17 mouse cellular contexts compared by ENCODE assay signal in the genomic region with DNA sequence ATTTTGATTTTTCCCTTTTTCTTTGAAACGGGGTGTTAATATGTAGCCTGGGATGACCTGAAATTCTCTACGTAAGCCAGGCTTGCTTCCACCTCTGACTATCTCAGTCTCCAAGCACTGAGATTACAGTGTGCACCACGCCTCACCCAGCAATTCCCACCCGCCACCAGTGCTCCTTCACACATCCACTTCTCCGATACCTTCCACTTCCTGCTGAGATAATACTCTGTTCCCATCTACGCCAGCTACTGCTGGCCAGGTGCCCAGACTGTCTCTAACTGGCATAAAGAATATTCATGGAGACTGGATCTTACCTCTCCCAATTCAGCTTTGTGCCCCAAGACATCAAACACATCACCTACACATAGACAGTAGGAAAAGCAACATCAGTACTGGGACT. TPM values are rescaled to one million over a fixed set of nuclear protein-coding genes. Genes with fewer than 3 reads are reported as not detected.
DNase-seq lines count a peak whose midpoint lies in the region; ATAC-seq and TF ChIP-seq lines count a peak whose summit lies in the region.
"Had no signal": no experiment of that assay in that cellular context is flagged by ENCODE, and none has a peak within 500 bp of the region (broad histone marks: within the 10 kb centered on the region; RNA-seq: fewer than 3 reads in every experiment).

No protein-coding gene starts in this region.

- peak; percentile 50 for DNase-seq in cerebellum, adult 11-12 months
- DNase-seq in cerebellum, postnatal 4 days (ENCODE audit: low spot score in 2 of 2) = no peak
- DNase-seq in lung, embryonic 14.5 days = peak; percentile 16
- DNase-seq in lung, postnatal 36 days = no peak
- peak; percentile 75 to 79 for DNase-seq in left cerebral cortex, postnatal 36 days (ENCODE audit: low spot score in 2 of 2)
- DNase-seq in testis, postnatal 14 days (ENCODE audit: low spot score) = peak; percentile 63
- no peak for DNase-seq in adrenal gland, postnatal 4 days (ENCODE audit: low spot score in 2 of 2)
- DNase-seq: heart, adult 18-20 months; layer of hippocampus, adult 9-11 months; lung, postnatal 14 days; thymus, adult 18-20 months had no signal

- peaks cover 99% of the 10 kb centered on the region for H3K36me3 ChIP-seq in lung, embryonic 14.5 days (ENCODE audit: insufficient read depth)
- peaks cover 85% of the 10 kb centered on the region for H3K36me3 ChIP-seq in midbrain, embryonic 15.5 days (replicated peaks)

- ATAC-seq in lung, embryonic 14.5 days (ENCODE audit: insufficient read depth) = no peak
- no peak for ATAC-seq in midbrain, embryonic 15.5 days (replicated peaks)
- ATAC-seq: forebrain, embryonic 13.5 days; midbrain, embryonic 16.5 days had no signal

- 82% methylated on average over 6 of the region's 6 CpGs for WGBS in lung, embryonic 14.5 days
- 85% methylated on average over 6 of the region's 6 CpGs for WGBS in midbrain, embryonic 15.5 days

- no peaks in the 10 kb centered on the region for H3K4me1 ChIP-seq in lung, embryonic 14.5 days (ENCODE audit: insufficient read depth)
- no peaks in the 10 kb centered on the region for H3K4me1 ChIP-seq in midbrain, embryonic 15.5 days
- H3K4me1 ChIP-seq: embryonic facial prominence, embryonic 12.5 days; forebrain, embryonic 13.5 days; kidney, embryonic 15.5 days had no signal

- no peaks in the 10 kb centered on the region for H3K27me3 ChIP-seq in lung, embryonic 14.5 days (ENCODE audit: insufficient read depth, low read length)
- no peaks in the 10 kb centered on the region for H3K27me3 ChIP-seq in midbrain, embryonic 15.5 days (replicated peaks)
- H3K27me3 ChIP-seq: embryonic facial prominence, embryonic 12.5 days; forebrain, embryonic 13.5 days; kidney, embryonic 15.5 days had no signal

- H3K9ac ChIP-seq in lung, embryonic 14.5 days = no peak overlapping the region
- no peak overlapping the region for H3K9ac ChIP-seq in midbrain, embryonic 15.5 days
- H3K9ac ChIP-seq: embryonic facial prominence, embryonic 12.5 days; forebrain, embryonic 13.5 days; hindbrain, embryonic 14.5 days; kidney, embryonic 15.5 days had no signal

- H3K4me3 ChIP-seq in lung, embryonic 14.5 days (ENCODE audit: low read depth, low read length) = no peak overlapping the region
- H3K4me3 ChIP-seq in midbrain, embryonic 15.5 days = no peak overlapping the region
- H3K4me3 ChIP-seq: embryonic facial prominence, embryonic 12.5 days; forebrain, embryonic 13.5 days; kidney, embryonic 15.5 days had no signal

- no peaks in the 10 kb centered on the region for H3K9me3 ChIP-seq in lung, embryonic 14.5 days (ENCODE audit: low read depth, low read length)
- H3K9me3 ChIP-seq in midbrain, embryonic 15.5 days = no peaks in the 10 kb centered on the region
- H3K9me3 ChIP-seq: embryonic facial prominence, embryonic 12.5 days; forebrain, embryonic 13.5 days; kidney, embryonic 15.5 days had no signal

- TF ChIP-seq CTCF in lung, embryonic 14.5 days (IDR thresholded peaks at IDR 0.05; ENCODE audit: low read depth) = no peak

- H3K4me2 ChIP-seq in lung, embryonic 14.5 days = no peak overlapping the region
- no peak overlapping the region for H3K4me2 ChIP-seq in midbrain, embryonic 15.5 days
- H3K4me2 ChIP-seq: embryonic facial prominence, embryonic 12.5 days; forebrain, embryonic 13.5 days; hindbrain, embryonic 14.5 days; kidney, embryonic 15.5 days had no signal

- intact Hi-C loops in left cerebral cortex, postnatal 36 days (cut with DNase I) = no loop called here

- H3K27ac ChIP-seq in lung, embryonic 14.5 days (ENCODE audit: low read depth) = no peak overlapping the region
- no peak overlapping the region for H3K27ac ChIP-seq in midbrain, embryonic 15.5 days
- H3K27ac ChIP-seq: embryonic facial prominence, embryonic 12.5 days; forebrain, embryonic 13.5 days; hindbrain, embryonic 14.5 days; kidney, embryonic 15.5 days had no signal

RNA-seq across cellular contexts. Expression of a gene that starts 14.7 kb away (rescaled TPM):
- polyA plus RNA-seq in lung, embryonic 14.5 days (2014; fragmentation: Nextera tagmentation; extraction: Ambion mirVana) = 20.5 and 20.8 TPM in 2 replicates
- total RNA-seq in left cerebral cortex, postnatal 36 days (2021) = 100 to 1,000 TPM; 108 to 115 TPM
- total RNA-seq in adrenal gland, postnatal 4 days (2021) = 10 to 100 TPM; 79.0 to 80.9 TPM
- 12.8 and 13.6 TPM in 2 replicates for polyA plus RNA-seq in midbrain, embryonic 15.5 days (2015; fragmentation: Nextera tagmentation; extraction: Ambion mirVana)

RNA-seq across cellular contexts. Expression of a gene that starts 35.7 kb away (rescaled TPM):
- polyA plus RNA-seq in lung, embryonic 14.5 days (2014; fragmentation: Nextera tagmentation; extraction: Ambion mirVana) = 1.4 and 1.7 TPM in 2 replicates
- 1 to 10 TPM; 3.7 to 4.8 TPM for total RNA-seq in left cerebral cortex, postnatal 36 days (2021)
- 1 to 10 TPM; 3.7 to 6.4 TPM for total RNA-seq in adrenal gland, postnatal 4 days (2021)
- 1.1 and 1.2 TPM in 2 replicates for polyA plus RNA-seq in midbrain, embryonic 15.5 days (2015; fragmentation: Nextera tagmentation; extraction: Ambion mirVana)

RNA-seq across cellular contexts. Expression of a gene that starts 49.9 kb away (rescaled TPM):
- 150 and 157 TPM in 2 replicates for polyA plus RNA-seq in lung, embryonic 14.5 days (2014; fragmentation: Nextera tagmentation; extraction: Ambion mirVana)
- total RNA-seq in left cerebral cortex, postnatal 36 days (2021) = 10 to 100 TPM; 79.4 to 87.6 TPM
- total RNA-seq in adrenal gland, postnatal 4 days (2021) = 100 to 1,000 TPM in 1 of 2 experiments, 10 to 100 TPM in 1; 91.3 to 102 TPM
- polyA plus RNA-seq in midbrain, embryonic 15.5 days (2015; fragmentation: Nextera tagmentation; extraction: Ambion mirVana) = 106 and 121 TPM in 2 replicates

Comparison
In these comparisons a context has a peak if more than half of its experiments do, and no peak if none do; other contexts are left out.
1. DNase-seq: peak in cerebellum, adult 11-12 months (single experiment), lung, embryonic 14.5 days (single experiment), left cerebral cortex, postnatal 36 days (2 of 2) and testis, postnatal 14 days (single experiment); none in cerebellum, postnatal 4 days (0 of 2), lung, postnatal 36 days (single experiment) and adrenal gland, postnatal 4 days (0 of 2).